Mouse (Mus musculus) ES-Bruce4 (cell line): Measurements from ENCODE around the gene Chrdl2. TPM values are rescaled to one million over a fixed set of nuclear protein-coding genes. Genes with fewer than 3 reads are reported as not detected.

Source experiments
- H3K27ac ChIP-seq: 2 replicates; pipeline ENCODE4 v1.5.1; 2012; ENCODE audit warnings: low read length, inconsistent platforms; ENCODE audit not compliant: insufficient read depth
- H3K27me3 ChIP-seq: 2 replicates; pipeline ENCODE4 v1.6.1; 2012; ENCODE audit warnings: mild to moderate bottlenecking, low read length, inconsistent platforms; ENCODE audit not compliant: control insufficient read depth, poor library complexity, insufficient read depth, severe bottlenecking
- H3K36me3 ChIP-seq: 2 replicates; pipeline ENCODE4 v1.6.1; 2012; ENCODE audit warnings: inconsistent platforms, mild to moderate bottlenecking, low read length, moderate library complexity; ENCODE audit not compliant: control insufficient read depth, poor library complexity, insufficient read depth, severe bottlenecking
- H3K4me1 ChIP-seq: one replicate; pipeline ENCODE4 v1.8.1; 2011; ENCODE audit warnings: low read length; ENCODE audit not compliant: control insufficient read depth, insufficient read depth
- H3K4me3 ChIP-seq: 2 replicates; pipeline ENCODE4 v1.5.1; 2011; ENCODE audit warnings: low read depth, mild to moderate bottlenecking, low read length
- H3K9ac ChIP-seq: 2 replicates; pipeline ENCODE4 v1.6.1; 2012; ENCODE audit warnings: low read depth, mild to moderate bottlenecking, inconsistent platforms; ENCODE audit not compliant: poor library complexity, severe bottlenecking
- H3K9me3 ChIP-seq: replicated peaks from 2 replicates; pipeline ENCODE4 v1.6.1; 2012; ENCODE audit warnings: mild to moderate bottlenecking, low read length, inconsistent platforms; ENCODE audit not compliant: control insufficient read depth, poor library complexity, insufficient read depth, severe bottlenecking
- CTCF ChIP-seq: IDR thresholded peaks from one replicate; pipeline ENCODE4 v1.8.1; 2011; ENCODE audit warnings: low read depth, low read length
- EP300 ChIP-seq: IDR thresholded peaks from 2 replicates; pipeline ENCODE4 v1.6.1; 2011; ENCODE audit warnings: low read depth, low read length; ENCODE audit not compliant: insufficient read depth
- POLR2A ChIP-seq: IDR thresholded peaks from one replicate; pipeline ENCODE4 v1.8.1; 2011; ENCODE audit warnings: low read length; ENCODE audit not compliant: insufficient read depth
- polyA plus RNA-seq: library from polyadenylated mRNA; stranded (reverse); fragments of >200 nt; gene quantifications from 2 replicates; pipeline ENCODE4 v1.2.4, GENCODE M21; 2011; ENCODE audit warnings: low read depth; ENCODE audit not compliant: missing spikeins, insufficient read depth, insufficient read length

Gene Chrdl2
- polyA plus RNA-seq, 1 experiment = not detected

DNA sequence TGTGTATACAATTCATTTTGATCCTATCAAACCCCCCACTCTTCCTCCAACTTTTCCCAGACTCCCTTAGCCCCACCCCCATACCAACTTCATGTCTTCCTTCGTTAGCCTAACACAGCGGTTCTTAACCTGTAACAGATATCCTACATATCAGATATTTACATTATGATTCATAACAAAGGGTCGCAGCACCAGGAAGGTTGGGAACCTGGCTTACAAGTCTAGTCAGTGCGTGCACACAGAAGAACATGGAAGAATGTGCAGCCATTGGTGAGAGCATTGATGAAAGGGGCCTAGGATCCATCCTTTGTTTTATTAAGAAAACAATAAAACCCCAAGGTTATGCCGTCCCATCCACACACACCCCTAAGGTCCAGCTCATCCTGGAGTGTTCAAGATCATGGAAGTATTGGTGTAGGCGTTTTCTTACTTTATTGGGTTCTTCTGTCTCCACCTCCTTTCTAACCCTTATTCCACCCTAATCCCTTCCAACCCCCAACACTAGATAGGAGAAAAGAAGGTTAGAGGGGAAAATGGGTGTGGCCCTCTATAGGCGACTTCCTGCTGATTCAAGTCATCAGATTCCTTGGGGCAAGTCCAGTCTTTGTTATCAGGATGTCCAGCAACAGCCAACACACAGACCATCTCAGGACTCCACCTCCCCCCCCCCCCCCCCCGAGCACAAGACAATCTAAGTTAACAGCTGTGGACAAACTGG lies 14.8 kb upstream of the Chrdl2 start:
- Histone ChIP-seq H3K9me3 (no peaks in the 10 kb centered on the region), H3K9ac (no peak overlapping the region), H3K4me1 (peaks cover 3% of the 10 kb centered on the region), H3K36me3 (no peaks in the 10 kb centered on the region), H3K27me3 (no peaks in the 10 kb centered on the region), H3K27ac (no peak overlapping the region), H3K4me3 (no peak overlapping the region)
- TF ChIP-seq CTCF (no peak), EP300 (no peak), POLR2A (no peak)

DNA sequence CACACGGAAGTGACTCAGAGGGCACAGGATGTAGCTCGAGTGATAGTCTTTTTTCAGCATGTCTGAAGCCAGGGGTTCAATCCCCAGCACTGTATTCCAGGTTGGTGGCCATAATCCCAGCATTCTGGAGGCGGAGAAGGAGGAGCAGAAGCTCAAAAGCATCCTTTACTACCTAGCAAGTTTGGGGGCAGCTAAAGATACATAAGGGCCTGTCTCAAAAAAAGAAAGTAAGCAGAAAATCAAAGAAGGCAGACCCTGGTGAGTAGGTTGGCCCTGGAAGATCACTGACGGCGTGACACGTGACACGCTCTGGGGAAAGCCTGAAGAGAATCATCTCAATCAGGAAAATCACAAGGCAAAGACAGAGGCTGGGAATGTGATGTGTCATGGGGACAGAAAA lies 12.8 kb upstream of the Chrdl2 start:
- no peak overlapping the region for H3K9ac ChIP-seq
- H3K27me3 ChIP-seq = no peaks in the 10 kb centered on the region
- no peaks in the 10 kb centered on the region for H3K36me3 ChIP-seq
- TF ChIP-seq EP300 (no peak), CTCF (no peak), POLR2A (no peak)
- peaks cover 3% of the 10 kb centered on the region for H3K4me1 ChIP-seq
- no peak overlapping the region for H3K4me3 ChIP-seq
- no peaks in the 10 kb centered on the region for H3K9me3 ChIP-seq
- H3K27ac ChIP-seq = no peak overlapping the region

DNA sequence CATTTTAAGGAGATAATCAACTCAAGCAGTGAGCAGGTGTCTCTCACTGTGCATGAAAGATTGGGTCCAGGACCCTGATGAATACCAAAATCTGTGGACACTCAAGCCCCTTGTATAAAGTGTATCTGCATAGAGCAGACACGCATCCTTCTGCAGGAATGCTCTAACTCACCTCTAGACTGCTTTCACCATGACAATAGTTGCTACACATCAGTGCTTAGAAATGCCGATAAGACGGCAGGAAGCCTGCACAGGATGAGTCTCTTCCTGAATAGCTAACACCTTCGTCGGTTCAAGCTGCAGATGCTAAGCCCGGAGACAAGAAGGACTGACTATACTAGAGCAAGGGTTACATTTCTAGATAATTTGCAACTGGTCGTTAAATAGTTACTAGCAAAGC lies 10.8 kb upstream of the Chrdl2 start:
- H3K4me1 ChIP-seq = peaks cover 3% of the 10 kb centered on the region
- no peaks in the 10 kb centered on the region for H3K36me3 ChIP-seq
- TF ChIP-seq EP300 (no peak), POLR2A (no peak), CTCF (no peak)

DNA sequence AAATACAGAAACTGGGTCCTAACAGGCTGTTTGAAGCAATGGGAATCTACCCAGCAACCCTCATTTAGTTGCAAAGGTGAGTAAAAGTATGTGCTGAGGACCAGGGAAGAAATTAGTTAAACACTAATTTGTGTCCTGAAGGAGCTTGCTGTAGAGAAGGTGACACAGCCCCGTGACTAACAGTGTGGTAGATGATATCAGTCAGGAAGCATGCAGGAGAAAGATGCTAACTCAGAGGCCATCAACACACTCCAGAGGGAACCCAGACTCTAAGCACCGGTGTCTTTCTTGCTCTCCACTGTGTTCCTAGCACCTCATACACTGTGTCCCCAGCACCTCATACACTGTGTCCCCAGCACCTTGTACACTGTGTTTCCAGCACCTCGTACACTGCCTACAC lies 7.3 kb upstream of the Chrdl2 start:
- no peak overlapping the region for H3K27ac ChIP-seq
- no peaks in the 10 kb centered on the region; the same call in 1 of the 2 replicates for H3K27me3 ChIP-seq
- no peak for TF ChIP-seq EP300
- no peak for TF ChIP-seq CTCF
- no peak for TF ChIP-seq POLR2A
- H3K36me3 ChIP-seq = no peaks in the 10 kb centered on the region
- H3K9ac ChIP-seq = no peak overlapping the region
- H3K9me3 ChIP-seq = no peaks in the 10 kb centered on the region
- no peaks in the 10 kb centered on the region for H3K4me1 ChIP-seq
- H3K4me3 ChIP-seq = no peak overlapping the region

More for the DNA sequence above, 10.8 kb upstream of the Chrdl2 start:
- Histone ChIP-seq H3K9me3 (no peaks in the 10 kb centered on the region), H3K4me3 (no peak overlapping the region), H3K27me3 (no peaks in the 10 kb centered on the region), H3K27ac (no peak overlapping the region), H3K9ac (no peak overlapping the region)

DNA sequence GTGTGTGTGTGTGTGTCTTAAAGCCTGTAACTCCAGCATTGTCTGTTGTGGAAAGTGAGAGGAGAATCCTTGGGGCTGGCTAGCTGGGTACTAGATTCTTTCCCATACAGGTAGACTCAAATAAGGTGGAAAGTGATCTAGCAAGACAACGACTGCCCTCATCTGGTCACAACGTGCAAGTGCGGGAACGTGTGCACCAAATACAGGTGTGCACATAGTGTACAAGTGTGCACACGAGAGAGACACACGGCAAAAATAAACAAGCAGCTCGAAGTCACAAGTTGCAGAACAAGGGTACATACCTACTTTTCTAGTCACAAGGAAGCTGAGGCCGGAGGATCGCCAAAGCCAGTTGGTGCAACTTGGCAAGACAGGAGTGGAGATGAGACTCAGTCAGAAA lies 2.2 kb upstream of the Chrdl2 start:
- Histone ChIP-seq H3K27me3 (peaks cover 16% of the 10 kb centered on the region), H3K4me1 (no peaks in the 10 kb centered on the region), H3K36me3 (no peaks in the 10 kb centered on the region), H3K9me3 (no peaks in the 10 kb centered on the region), H3K9ac (no peak overlapping the region), H3K27ac (no peak overlapping the region), H3K4me3 (no peak overlapping the region)
- TF ChIP-seq CTCF = peak; percentile 74
- TF ChIP-seq POLR2A = no peak

DNA sequence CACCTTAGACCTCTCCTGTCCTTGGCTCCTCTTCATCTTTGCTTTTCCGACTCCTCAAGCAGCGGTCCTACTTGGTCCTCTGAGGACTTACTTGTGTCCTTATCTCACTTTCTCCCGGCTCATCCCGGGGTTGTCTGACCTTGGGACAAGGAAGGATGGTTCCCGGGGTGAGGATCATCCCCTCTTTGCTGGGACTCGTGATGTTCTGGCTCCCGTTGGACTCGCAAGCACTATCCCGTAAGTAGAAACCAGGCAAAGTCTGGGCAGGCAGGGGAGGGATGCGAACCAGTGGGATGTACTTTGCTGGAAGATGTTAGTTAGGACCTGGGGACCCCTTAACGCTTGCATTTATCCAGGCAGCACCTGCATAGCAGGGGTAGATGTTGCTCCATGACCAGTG lies 439 bp downstream of the Chrdl2 start:
- Histone ChIP-seq H3K4me3 (peak overlapping the region; percentile 45; the same call in 1 of the 2 replicates), H3K9ac (no peak overlapping the region), H3K4me1 (no peaks in the 10 kb centered on the region), H3K27me3 (peaks cover 16% of the 10 kb centered on the region), H3K27ac (no peak overlapping the region), H3K9me3 (no peaks in the 10 kb centered on the region), H3K36me3 (no peaks in the 10 kb centered on the region)
- TF ChIP-seq EP300 (no peak), CTCF (no peak), POLR2A (no peak)
